Mouse (Mus musculus): ENCODE data around the gene Ugp2. TPM values are rescaled to one million over a fixed set of nuclear protein-coding genes. Genes with fewer than 3 reads are reported as not detected.

The Ugp2 gene
- polyA plus RNA-seq, 1 experiment, result 29.9 TPM

- H3K27me3 ChIP-seq (ENCODE audit: control insufficient read depth, insufficient read depth, insufficient read length), result no peaks in the 10 kb centered on the region
- peaks cover 47% of the 10 kb centered on the region for H3K79me2 ChIP-seq (ENCODE audit: control insufficient read depth, insufficient read depth)
- H3ac ChIP-seq (ENCODE audit: control insufficient read depth, insufficient read length), result no peak overlapping the region
- peak overlapping the region; percentile 50 for H3K4me3 ChIP-seq
- H3K4me2 ChIP-seq (ENCODE audit: low read depth), result peak overlapping the region; percentile 71
- no peak for TF ChIP-seq SRF (IDR thresholded peaks at IDR 0.05; ENCODE audit: control insufficient read depth, insufficient read length, low read depth)
- no peak for TF ChIP-seq MYOG (IDR thresholded peaks at IDR 0.05; ENCODE audit: control insufficient read depth in 1 of 3, insufficient read depth in 1 of 3, insufficient read length in 2 of 3, low read depth in 2 of 3)
- TF ChIP-seq CEBPB (IDR thresholded peaks at IDR 0.05; ENCODE audit: insufficient read depth, poor library complexity, severe bottlenecking), result no peak
- no peak for TF ChIP-seq POLR2A (IDR thresholded peaks at IDR 0.05; ENCODE audit: insufficient read length, low read depth)
- no peaks in the 10 kb centered on the region for H3K36me3 ChIP-seq (ENCODE audit: control insufficient read depth, insufficient read depth)
Observed at GRCm38 (mm10) chr11:21368466-21368865, 2.5 kb downstream of the Ugp2 start.

DNA sequence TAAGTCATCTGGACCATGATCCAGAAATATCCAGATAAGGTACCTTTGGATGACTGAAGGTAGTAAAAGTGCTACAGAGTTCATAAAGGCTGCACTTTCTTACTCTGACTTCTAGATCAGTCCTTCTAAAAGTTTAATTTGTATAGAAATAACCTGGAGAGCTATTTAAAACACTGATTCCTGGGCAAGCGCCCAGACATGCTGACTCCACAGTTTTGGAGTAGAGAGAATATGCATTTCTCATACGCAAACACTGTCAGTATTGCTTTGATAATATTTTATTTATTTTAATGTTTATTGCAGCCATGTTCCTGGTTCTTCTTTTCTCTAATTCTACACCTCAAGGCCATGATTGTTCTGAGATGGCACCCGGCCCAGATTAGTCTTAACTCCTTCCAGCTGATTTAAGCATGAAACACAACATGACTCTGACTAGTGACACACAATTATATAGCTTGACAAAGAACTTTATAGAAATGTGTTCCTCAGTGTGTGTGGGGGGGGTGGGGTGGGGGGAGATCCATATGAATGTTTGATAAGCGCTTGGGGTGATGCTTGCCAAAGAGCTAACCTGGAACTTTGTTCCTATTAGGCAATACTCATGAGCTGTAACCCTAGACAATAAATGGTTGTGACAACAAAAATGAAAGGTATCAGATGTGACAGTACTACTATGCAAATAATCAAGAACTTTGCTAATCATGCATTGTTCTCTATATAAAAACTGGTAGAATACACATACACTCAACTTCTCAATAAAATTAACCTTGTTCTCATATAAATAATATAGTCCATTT lies 7.7 kb downstream of the Ugp2 start:
- Histone ChIP-seq H3K79me2 (ENCODE audit: control insufficient read depth, insufficient read depth) (peaks cover 51% of the 10 kb centered on the region), H3K36me3 (ENCODE audit: control insufficient read depth, insufficient read depth) (no peaks in the 10 kb centered on the region), H3K4me3 (no peak overlapping the region), H3K27me3 (ENCODE audit: control insufficient read depth, insufficient read depth, insufficient read length) (no peaks in the 10 kb centered on the region), H3K4me2 (ENCODE audit: low read depth) (no peak overlapping the region), H3ac (ENCODE audit: control insufficient read depth, insufficient read length) (no peak overlapping the region)
- TF ChIP-seq MYOG (IDR thresholded peaks at IDR 0.05; ENCODE audit: control insufficient read depth in 1 of 3, insufficient read depth in 1 of 3, insufficient read length in 2 of 3, low read depth in 2 of 3) (no peak), POLR2AphosphoS2 (IDR thresholded peaks at IDR 0.05; ENCODE audit: insufficient read length, low read depth) (no peak), TCF12 (IDR thresholded peaks at IDR 0.05; ENCODE audit: insufficient read depth, poor library complexity, severe bottlenecking) (no peak), POLR2A (IDR thresholded peaks at IDR 0.05; ENCODE audit: insufficient read length, low read depth) (no peak), CEBPB (IDR thresholded peaks at IDR 0.05; ENCODE audit: insufficient read depth, poor library complexity, severe bottlenecking) (no peak)

GRCm38 (mm10) chr11:21351296-21351695 lies 19.7 kb downstream of the Ugp2 start:
- Histone ChIP-seq H3K79me2 (ENCODE audit: control insufficient read depth, insufficient read depth) (no peaks in the 10 kb centered on the region), H3K4me2 (ENCODE audit: low read depth) (no peak overlapping the region), H3ac (ENCODE audit: control insufficient read depth, insufficient read length) (no peak overlapping the region), H3K36me3 (ENCODE audit: control insufficient read depth, insufficient read depth) (peaks cover 18% of the 10 kb centered on the region), H3K4me3 (no peak overlapping the region), H3K27me3 (ENCODE audit: control insufficient read depth, insufficient read depth, insufficient read length) (no peaks in the 10 kb centered on the region)
- TF ChIP-seq TCF3 (IDR thresholded peaks at IDR 0.05; ENCODE audit: insufficient read length, low read depth) (no peak), MYOD1 (IDR thresholded peaks at IDR 0.05; ENCODE audit: control insufficient read depth in 1 of 3, insufficient read length in 2 of 3, low read depth in 2 of 3) (no peak), CEBPB (IDR thresholded peaks at IDR 0.05; ENCODE audit: insufficient read depth, poor library complexity, severe bottlenecking) (no peak), SRF (IDR thresholded peaks at IDR 0.05; ENCODE audit: control insufficient read depth, insufficient read length, low read depth) (no peak), E2F4 (IDR thresholded peaks at IDR 0.05; ENCODE audit: insufficient read depth) (no peak), TCF12 (IDR thresholded peaks at IDR 0.05; ENCODE audit: insufficient read depth, poor library complexity, severe bottlenecking) (no peak), POLR2AphosphoS2 (IDR thresholded peaks at IDR 0.05; ENCODE audit: insufficient read length, low read depth) (no peak), POLR2A (IDR thresholded peaks at IDR 0.05; ENCODE audit: insufficient read length, low read depth) (no peak), USF1 (IDR thresholded peaks at IDR 0.05; ENCODE audit: low read depth) (no peak), MYOG (IDR thresholded peaks at IDR 0.05; ENCODE audit: control insufficient read depth in 1 of 3, insufficient read depth in 1 of 3, insufficient read length in 2 of 3, low read depth in 2 of 3) (no peak), MAX (IDR thresholded peaks at IDR 0.05; ENCODE audit: low read depth) (no peak), REST (IDR thresholded peaks at IDR 0.05; ENCODE audit: insufficient read depth, insufficient read length) (no peak)

- H3K27me3 ChIP-seq (ENCODE audit: control insufficient read depth, insufficient read depth, insufficient read length), result no peaks in the 10 kb centered on the region
- H3K79me2 ChIP-seq (ENCODE audit: control insufficient read depth, insufficient read depth), result no peaks in the 10 kb centered on the region
- H3K4me3 ChIP-seq, result no peak overlapping the region
- no peak overlapping the region for H3K4me2 ChIP-seq (ENCODE audit: low read depth)
- H3K36me3 ChIP-seq (ENCODE audit: control insufficient read depth, insufficient read depth), result peaks cover 18% of the 10 kb centered on the region
- no peak overlapping the region for H3ac ChIP-seq (ENCODE audit: control insufficient read depth, insufficient read length)
- no peak for TF ChIP-seq CEBPB (IDR thresholded peaks at IDR 0.05; ENCODE audit: insufficient read depth, poor library complexity, severe bottlenecking)
- TF ChIP-seq TCF3 (IDR thresholded peaks at IDR 0.05; ENCODE audit: insufficient read length, low read depth), result no peak
- TF ChIP-seq USF1 (IDR thresholded peaks at IDR 0.05; ENCODE audit: low read depth), result no peak
- no peak for TF ChIP-seq MAX (IDR thresholded peaks at IDR 0.05; ENCODE audit: low read depth)
- TF ChIP-seq TCF12 (IDR thresholded peaks at IDR 0.05; ENCODE audit: insufficient read depth, poor library complexity, severe bottlenecking), result no peak
Observed at GRCm38 (mm10) chr11:21348890-21349289, 22.1 kb downstream of the Ugp2 start.

- no peaks in the 10 kb centered on the region for H3K79me2 ChIP-seq (ENCODE audit: control insufficient read depth, insufficient read depth)
- no peaks in the 10 kb centered on the region for H3K36me3 ChIP-seq (ENCODE audit: control insufficient read depth, insufficient read depth)
- TF ChIP-seq E2F4 (IDR thresholded peaks at IDR 0.05; ENCODE audit: insufficient read depth) (no peak), SRF (IDR thresholded peaks at IDR 0.05; ENCODE audit: control insufficient read depth, insufficient read length, low read depth) (no peak)
Observed at GRCm38 (mm10) chr11:21346020-21346419, 25.0 kb downstream of the Ugp2 start.

More at GRCm38 (mm10) chr11:21346020-21346419, 25.0 kb downstream of the Ugp2 start:
- H3ac ChIP-seq (ENCODE audit: control insufficient read depth, insufficient read length), result no peak overlapping the region
- no peak overlapping the region for H3K4me3 ChIP-seq
- H3K4me2 ChIP-seq (ENCODE audit: low read depth), result no peak overlapping the region
- H3K27me3 ChIP-seq (ENCODE audit: control insufficient read depth, insufficient read depth, insufficient read length), result no peaks in the 10 kb centered on the region
